Mouse (Mus musculus) CH12.LX (cell line): ENCODE measurements around the gene Fry. TPM values are rescaled to one million over a fixed set of nuclear protein-coding genes. Genes with fewer than 3 reads are reported as not detected.

Experiments
- DNase-seq: peaks from one replicate; pipeline ENCODE4 v3.0.0-alpha.2; 2013; ENCODE audit errors: extremely low read depth
- H3K27ac ChIP-seq: 2 replicates; pipeline ENCODE4 v1.5.1; 2012; ENCODE audit warnings: low read depth, mild to moderate bottlenecking, control low read depth, moderate library complexity; ENCODE audit not compliant: insufficient read depth
- H3K27me3 ChIP-seq: replicated peaks from 2 replicates; pipeline ENCODE3; 2012; ENCODE audit warnings: inconsistent platforms
- H3K36me3 ChIP-seq, 2 experiments: replicated peaks in 1 of 2; 2 replicates each; pipeline versions ENCODE3 to v1.6.1; 2012; ENCODE audit warnings: inconsistent platforms in 1 of 2, low read length in 1 of 2, mild to moderate bottlenecking in 1 of 2, mixed read lengths in 1 of 2, moderate library complexity in 1 of 2; ENCODE audit not compliant: control insufficient read depth in 1 of 2, insufficient read depth in 1 of 2
- H3K4me1 ChIP-seq, 2 experiments: 2 replicates each; pipeline ENCODE4 v1.6.1; 2012; ENCODE audit warnings: inconsistent platforms in 1 of 2, moderate library complexity in 1 of 2; ENCODE audit not compliant: insufficient read depth in 2 of 2, control insufficient read depth in 1 of 2
- H3K4me2 ChIP-seq: 2 replicates; pipeline ENCODE4 v1.6.1; 2012; ENCODE audit warnings: low read depth, mild to moderate bottlenecking, control low read depth; ENCODE audit not compliant: poor library complexity, insufficient read depth, severe bottlenecking
- H3K4me3 ChIP-seq, 3 experiments: fragments of 150-350 bp in 1 of 3; sonication (generic) in 1 of 3; replicated peaks in 1 of 3; 2 replicates each; pipeline versions ENCODE3 to v1.5.1; 2011 to 2012; ENCODE audit warnings: low read depth in 2 of 3, low read length in 2 of 3, mild to moderate bottlenecking in 2 of 3, moderate library complexity in 2 of 3, control low read depth in 1 of 3, improper control_type of control experiment in 1 of 3, inconsistent platforms in 1 of 3, mixed read lengths in 1 of 3; ENCODE audit not compliant: poor library complexity in 1 of 3
- H3K79me2 ChIP-seq: replicated peaks from 2 replicates; pipeline ENCODE4 v1.6.1; 2012; ENCODE audit warnings: mild to moderate bottlenecking, moderate library complexity; ENCODE audit not compliant: control insufficient read depth, poor library complexity, insufficient read depth, severe bottlenecking; ENCODE audit errors: extremely low read depth
- H3K9ac ChIP-seq: 2 replicates; pipeline ENCODE4 v1.6.1; 2012; ENCODE audit warnings: low read depth, mild to moderate bottlenecking, control low read depth, moderate library complexity; ENCODE audit not compliant: insufficient read depth
- H3K9me3 ChIP-seq: replicated peaks from 2 replicates; pipeline ENCODE3; 2012; ENCODE audit warnings: low read length, inconsistent platforms, mixed read lengths
- BHLHE40 ChIP-seq: IDR thresholded peaks from 2 replicates; pipeline ENCODE4 v1.6.1; 2011; ENCODE audit warnings: mild to moderate bottlenecking, low read depth, low read length, improper control_type of control experiment
- EP300 ChIP-seq: IDR thresholded peaks from 2 replicates; pipeline ENCODE4 v1.6.1; 2011; ENCODE audit warnings: low read length, improper control_type of control experiment
- ETS1 ChIP-seq: conservative IDR thresholded peaks from 2 replicates; pipeline ENCODE4 v1.6.1; 2012; ENCODE audit warnings: low read depth, mild to moderate bottlenecking, inconsistent platforms, low read length, improper control_type of control experiment, moderate library complexity
- GABPA ChIP-seq: IDR thresholded peaks from 2 replicates; pipeline ENCODE4 v1.6.1; 2012; ENCODE audit warnings: low read depth, low read length, improper control_type of control experiment, inconsistent platforms; ENCODE audit not compliant: insufficient replicate concordance
- HCFC1 ChIP-seq: IDR thresholded peaks from 2 replicates; pipeline ENCODE4 v1.6.1; 2012; ENCODE audit warnings: low read depth, mild to moderate bottlenecking, inconsistent platforms, low read length, improper control_type of control experiment
- IRF4 ChIP-seq: IDR thresholded peaks from 2 replicates; pipeline ENCODE4 v1.6.1; 2014; ENCODE audit warnings: low read depth, mild to moderate bottlenecking, inconsistent platforms, low read length, improper control_type of control experiment
- MAFK ChIP-seq: IDR thresholded peaks from 2 replicates; pipeline ENCODE4 v1.6.1; 2011; ENCODE audit warnings: low read length, improper control_type of control experiment; ENCODE audit not compliant: insufficient replicate concordance
- MAX ChIP-seq: IDR thresholded peaks from 2 replicates; pipeline ENCODE4 v1.6.1; 2011; ENCODE audit warnings: low read length, improper control_type of control experiment
- MAZ ChIP-seq: IDR thresholded peaks from 2 replicates; pipeline ENCODE4 v1.6.1; 2012; ENCODE audit warnings: low read depth, mild to moderate bottlenecking, inconsistent platforms, low read length, improper control_type of control experiment, moderate library complexity
- MEF2A ChIP-seq: IDR thresholded peaks from 2 replicates; pipeline ENCODE4 v1.6.1; 2014; ENCODE audit warnings: low read depth, mild to moderate bottlenecking, inconsistent platforms, low read length, improper control_type of control experiment, borderline replicate concordance
- NELFE ChIP-seq: IDR thresholded peaks from 2 replicates; pipeline ENCODE4 v1.6.1; 2011; ENCODE audit warnings: low read depth, low read length, improper control_type of control experiment
- NRF1 ChIP-seq: IDR thresholded peaks from 2 replicates; pipeline ENCODE4 v1.6.1; 2014; ENCODE audit warnings: low read depth, mild to moderate bottlenecking, inconsistent platforms, low read length, improper control_type of control experiment, moderate library complexity
- PAX5 ChIP-seq: IDR thresholded peaks from 2 replicates; pipeline ENCODE4 v1.6.1; 2012; ENCODE audit warnings: low read length, inconsistent platforms, mixed read lengths
- RCOR1 ChIP-seq: conservative IDR thresholded peaks from 2 replicates; pipeline ENCODE4 v1.6.1; 2012; ENCODE audit warnings: low read depth, mild to moderate bottlenecking, inconsistent platforms, low read length, improper control_type of control experiment
- TCF12 ChIP-seq: IDR thresholded peaks from 2 replicates; pipeline ENCODE4 v1.6.1; 2014; ENCODE audit warnings: low read depth, mild to moderate bottlenecking, inconsistent platforms, low read length, improper control_type of control experiment
- ZKSCAN1 ChIP-seq: IDR thresholded peaks from 2 replicates; pipeline ENCODE4 v1.6.1; 2012; ENCODE audit warnings: low read depth, inconsistent platforms, low read length, improper control_type of control experiment, borderline replicate concordance
- ZMIZ1 ChIP-seq: IDR thresholded peaks from 2 replicates; pipeline ENCODE4 v1.6.1; 2012; ENCODE audit warnings: low read depth, mild to moderate bottlenecking, inconsistent platforms, low read length, improper control_type of control experiment
- ZNF384 ChIP-seq: IDR thresholded peaks from 2 replicates; pipeline ENCODE4 v1.6.1; 2012; ENCODE audit warnings: low read depth, low read length, improper control_type of control experiment, inconsistent platforms
- dilution Hi-C: fragments of 300-500 bp; cut with MboI; formaldehyde crosslinking; loops from 2 replicates; pipeline ENCODE4 v1.14.3; 2020; ENCODE audit warnings: low sequenced_read_pairs; ENCODE audit not compliant: extremely low pct_unique_long_range_greater_than_20kb, extremely low pct_ligation_motif_present
- in situ Hi-C: fragments of 300-500 bp; cut with MboI; formaldehyde crosslinking; loops from 3 replicates; pipeline ENCODE4 v1.14.3; 2019; ENCODE audit warnings: low sequenced_read_pairs, low pct_ligation_motif_present, low pct_unique_long_range_greater_than_20kb, mixed read lengths
- polyA plus RNA-seq: library from polyadenylated mRNA; unstranded; fragments of >175 nt; gene quantifications from 2 replicates; pipeline ENCODE4 v1.2.1, GENCODE M21; 2012; ENCODE audit warnings: low read depth; ENCODE audit not compliant: insufficient read length
- total RNA-seq, 2 experiments: library from RNA; depleted of rRNA; stranded (reverse); fragments of 300-350 nt in 1 of 2; fragments of >200 nt in 1 of 2; gene quantifications; 2 replicates each; pipeline ENCODE4 v1.2.3; 2012 to 2014

Gene Fry
- total and polyA plus RNA-seq, 3 experiments = 0.34 to 0.80 (median 0.34) TPM

DNA sequence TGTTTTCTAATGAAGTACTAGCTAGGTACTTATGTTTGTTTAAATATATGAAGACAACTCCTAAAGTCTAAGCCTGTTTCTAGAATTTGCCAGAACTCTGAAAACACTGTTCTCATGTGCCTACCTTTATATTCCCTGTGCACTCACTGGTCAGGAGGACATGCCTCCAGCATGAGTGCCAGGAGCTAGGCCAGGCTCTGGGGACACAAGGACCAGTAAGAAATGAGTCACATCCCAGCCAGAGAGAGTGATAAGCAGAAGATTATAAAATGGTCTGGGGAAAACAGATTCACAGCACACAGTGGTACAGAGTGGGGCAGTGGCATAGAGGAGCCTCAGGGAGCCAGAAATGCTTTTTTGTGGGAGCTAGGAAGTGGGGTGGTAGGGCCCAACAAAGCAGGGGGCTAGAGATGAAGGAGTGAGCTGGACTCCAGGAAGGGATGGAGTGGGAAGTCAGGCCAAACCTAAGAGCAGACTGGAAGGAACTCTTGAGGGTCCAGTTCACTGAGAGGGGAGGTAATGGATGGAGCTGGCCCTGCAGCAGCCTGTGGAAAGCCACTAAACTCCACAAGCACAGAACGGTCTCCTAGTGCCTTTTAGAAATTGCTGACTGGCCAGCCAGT lies 62.7 kb downstream of the Fry start:
- H3K27me3 ChIP-seq = no peaks in the 10 kb centered on the region
- H3K79me2 ChIP-seq = no peaks in the 10 kb centered on the region
- H3K4me1 ChIP-seq = no peaks in the 10 kb centered on the region
- no peak for DNase-seq
- H3K36me3 ChIP-seq = no peaks in the 10 kb centered on the region
- no peak overlapping the region for H3K27ac ChIP-seq
- no peak overlapping the region for H3K9ac ChIP-seq
- dilution Hi-C loops (no loop called here), in situ Hi-C loops (no loop called here)
- no peak overlapping the region for H3K4me3 ChIP-seq
- H3K4me2 ChIP-seq = no peak overlapping the region
- peaks cover 34% of the 10 kb centered on the region for H3K9me3 ChIP-seq
- TF ChIP-seq MAZ (no peak), BHLHE40 (no peak), MEF2A (no peak), TCF12 (no peak), ZNF384 (no peak), GABPA (no peak), ZKSCAN1 (no peak)
- TF ChIP-seq, all 38 proteins: peak for 0

DNA sequence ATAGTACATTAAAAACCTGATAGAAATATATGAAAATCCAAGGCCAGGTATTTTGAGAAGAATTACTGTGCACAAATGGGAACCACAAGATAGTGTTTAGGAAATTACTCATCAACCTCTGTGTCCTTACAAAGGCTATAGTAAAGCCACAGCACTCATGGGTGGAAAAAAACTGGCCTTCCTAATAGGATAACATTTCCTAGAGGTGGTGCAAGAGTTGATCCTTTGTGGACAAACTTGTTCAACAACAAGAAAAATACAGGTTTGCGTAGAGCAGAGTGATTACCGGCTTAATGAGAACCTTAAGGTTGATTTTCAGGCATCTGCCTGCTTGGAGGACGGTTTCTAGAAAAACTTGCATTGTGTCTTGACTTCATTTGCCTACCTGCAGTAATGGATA lies 66.5 kb downstream of the Fry start:
- Histone ChIP-seq H3K27ac (no peak overlapping the region), H3K9ac (no peak overlapping the region), H3K36me3 (no peaks in the 10 kb centered on the region), H3K4me1 (no peaks in the 10 kb centered on the region), H3K27me3 (no peaks in the 10 kb centered on the region), H3K9me3 (peaks cover 34% of the 10 kb centered on the region), H3K79me2 (no peaks in the 10 kb centered on the region), H3K4me3 (no peak overlapping the region), H3K4me2 (no peak overlapping the region)
- in situ Hi-C loops = no loop called here
- no peak for DNase-seq
- dilution Hi-C loops = no loop called here
- TF ChIP-seq ETS1 = no peak
- TF ChIP-seq ZMIZ1 = no peak
- TF ChIP-seq MAX = no peak
- TF ChIP-seq PAX5 = no peak
- no peak for TF ChIP-seq IRF4
- no peak for TF ChIP-seq BHLHE40
- TF ChIP-seq HCFC1 = no peak
- no peak for TF ChIP-seq MAFK
- TF ChIP-seq NELFE = no peak
- no peak for TF ChIP-seq RCOR1
- TF ChIP-seq NRF1 = no peak
- no peak for TF ChIP-seq EP300
